Mouse (Mus musculus) cortical plate, adult 2 months (tissue): ENCODE results near the gene Alkbh8.
"Not testable (repeated sequence)": the region's sequence is repeated elsewhere in the genome, so short reads cannot be mapped to it uniquely, and the experiment has no call there.

ENCODE experiments used
- CTCF ChIP-seq: fragments of 200-500 bp; IDR thresholded peaks from 2 replicates; pipeline ENCODE4 v1.5.1; 2011; ENCODE audit warnings: mild to moderate bottlenecking, control low read depth, low read length; ENCODE audit not compliant: insufficient read depth; ENCODE audit errors: extremely low read depth
- POLR2A ChIP-seq: fragments of 200-500 bp; IDR thresholded peaks from 2 replicates; pipeline ENCODE4 v1.6.1; 2011; ENCODE audit warnings: mild to moderate bottlenecking, low read length, control low read depth; ENCODE audit not compliant: insufficient read depth; ENCODE audit errors: extremely low read depth

GRCm38 (mm10) chr9:3439555-3440300, 104.8 kb downstream of the Alkbh8 start:
- TF ChIP-seq POLR2A, CTCF: not testable (repeated sequence)
